Mouse (Mus musculus) ovary, postnatal 36 days (tissue): ENCODE measurements around the gene Oaz1.

Experiments
- DNase-seq: peaks from one replicate; pipeline ENCODE4 v3.0.0; 2022; ENCODE audit warnings: low spot score, mixed read lengths

Gene Oaz1

DNA sequence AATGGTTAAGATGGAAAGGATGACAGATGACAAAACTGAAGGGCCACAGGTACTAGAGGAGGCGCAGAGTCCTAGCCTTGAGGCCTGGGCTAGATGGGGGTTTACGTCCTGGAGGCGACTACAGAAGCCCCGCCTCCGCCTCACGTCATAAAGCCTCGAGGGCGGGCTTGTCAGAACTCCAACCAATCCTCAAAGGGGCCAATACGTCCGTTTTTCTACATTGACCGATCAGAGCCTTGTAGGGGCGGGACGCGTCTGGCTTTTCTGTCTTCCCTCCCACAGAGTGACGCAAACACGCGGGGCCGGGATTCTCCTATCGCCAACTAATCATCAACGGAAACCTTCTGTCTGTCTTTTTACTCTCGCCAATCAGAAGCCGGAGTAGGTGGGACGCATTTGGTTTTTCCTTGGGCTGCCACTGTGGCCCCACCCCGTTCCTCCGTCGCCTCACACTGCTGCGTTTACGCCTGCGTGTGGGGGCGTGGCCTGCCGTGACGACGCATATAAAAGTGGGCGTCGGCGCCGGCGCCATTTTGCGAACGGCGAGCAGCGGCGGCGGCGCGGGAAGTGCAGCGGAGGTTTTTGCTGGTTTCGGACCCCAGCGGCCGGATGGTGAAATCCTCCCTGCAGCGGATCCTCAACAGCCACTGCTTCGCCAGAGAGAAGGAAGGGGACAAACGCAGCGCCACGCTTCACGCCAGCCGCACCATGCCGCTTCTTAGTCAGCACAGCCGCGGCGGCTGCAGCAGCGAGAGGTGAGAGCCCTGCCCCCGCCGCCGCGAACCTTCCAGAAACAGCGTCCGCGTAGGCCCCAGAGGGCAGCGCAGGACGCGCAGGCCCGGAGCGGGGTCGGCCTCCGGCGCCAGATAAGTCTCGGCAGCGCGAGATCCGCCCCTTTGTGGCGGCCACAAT, at the start of gene Oaz1:
Gene Oaz1 (plus strand): TSS at position 506 of the 912 bp plus-strand sequence.
- peak; percentile 96 for DNase-seq

DNA sequence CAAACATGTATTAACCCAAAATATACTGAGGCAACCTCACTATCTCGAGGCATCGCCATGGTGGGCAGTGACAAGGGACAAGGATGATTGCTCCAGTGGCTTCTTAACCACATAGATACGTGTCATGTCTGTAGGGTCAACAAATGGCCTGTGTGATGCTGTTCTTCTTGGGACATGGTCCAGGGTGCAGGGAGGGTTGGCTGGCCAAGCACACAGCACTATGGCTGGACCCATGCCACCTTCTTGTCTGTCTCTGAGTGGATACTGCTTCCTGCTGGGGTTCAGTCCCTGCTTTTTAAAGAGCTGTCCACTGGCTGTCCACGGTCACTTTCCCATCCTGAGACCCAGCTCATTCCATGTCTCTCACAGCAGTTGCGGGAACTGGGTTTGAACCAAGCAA, 49.3 kb upstream of the Oaz1 start:
- no peak for DNase-seq

DNA sequence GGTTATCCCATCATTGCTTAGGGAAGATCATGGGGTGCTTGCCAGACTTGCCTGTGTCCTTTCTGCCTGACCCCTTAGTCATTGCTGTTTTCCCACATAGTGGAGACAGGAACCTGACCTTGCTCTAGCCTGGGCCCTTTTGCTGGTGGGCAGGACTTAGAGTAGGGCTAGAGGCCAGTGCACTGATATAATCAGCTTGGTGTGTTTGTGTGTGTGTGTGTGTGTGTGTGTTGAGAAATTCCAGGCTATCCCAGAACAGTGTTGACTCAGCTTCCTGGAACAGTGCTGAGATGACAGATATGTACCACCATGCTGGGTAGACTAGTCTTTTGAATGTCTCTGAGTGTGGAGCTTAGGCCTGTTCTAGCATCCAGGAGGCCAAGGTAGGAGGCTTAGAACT, 46.9 kb upstream of the Oaz1 start:
- no peak for DNase-seq

DNA sequence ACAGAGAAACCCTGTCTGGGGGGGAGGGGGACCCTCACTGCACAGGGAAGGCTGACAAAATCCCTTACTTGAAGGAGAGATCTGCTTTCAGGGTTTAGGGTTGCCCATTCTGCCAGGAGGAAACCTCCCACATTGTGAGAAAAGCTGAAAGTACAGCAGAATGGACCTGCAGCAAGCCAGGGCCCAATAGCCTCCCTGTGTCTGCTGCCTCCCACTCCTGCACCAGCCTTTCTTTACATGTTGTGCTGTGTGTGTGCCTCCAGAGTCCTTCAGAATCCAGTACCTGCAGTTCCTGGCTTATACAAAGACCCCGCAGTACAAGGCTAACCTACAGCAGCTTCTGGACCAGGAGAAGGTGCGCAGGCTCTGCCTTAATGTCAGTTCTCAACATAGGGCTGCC, 42.2 kb upstream of the Oaz1 start:
- no peak for DNase-seq

DNA sequence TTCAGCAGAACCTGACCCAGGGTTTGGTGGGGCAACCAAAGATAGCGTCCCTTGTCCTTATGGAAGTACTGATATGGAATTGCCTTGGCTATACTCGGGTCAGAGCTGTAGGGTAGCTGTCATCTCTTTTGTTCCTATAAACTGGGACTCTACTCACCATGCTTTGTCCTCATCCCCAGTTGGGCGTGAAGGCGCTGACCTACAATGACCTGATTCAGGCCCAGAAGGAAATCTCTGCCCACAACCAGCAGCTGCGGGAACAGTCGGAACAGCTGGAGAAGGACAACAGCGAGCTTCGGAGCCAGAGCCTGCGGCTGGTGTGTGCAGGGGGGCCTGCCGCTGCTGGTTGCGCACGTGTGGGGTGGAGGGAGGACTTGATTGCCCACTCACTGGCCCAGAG, 41.6 kb upstream of the Oaz1 start:
- no peak for DNase-seq

DNA sequence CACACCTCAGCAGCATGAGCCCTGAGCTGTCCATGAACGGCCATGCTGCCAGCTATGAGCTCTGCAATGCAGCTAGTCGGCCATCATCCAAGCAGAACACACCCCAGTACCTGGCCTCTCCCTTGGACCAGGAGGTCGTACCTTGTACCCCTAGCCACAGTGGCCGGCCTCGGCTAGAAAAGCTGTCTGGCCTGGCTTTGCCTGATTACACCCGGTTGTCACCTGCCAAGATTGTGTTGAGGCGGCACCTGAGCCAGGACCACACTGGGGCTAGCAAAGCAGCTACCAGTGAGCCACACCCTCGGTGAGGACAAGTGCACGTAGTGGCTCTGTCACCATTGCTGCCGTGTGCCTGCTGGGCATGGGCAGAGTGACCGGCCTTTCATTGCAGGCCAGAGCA, 40.5 kb upstream of the Oaz1 start:
- no peak for DNase-seq

DNA sequence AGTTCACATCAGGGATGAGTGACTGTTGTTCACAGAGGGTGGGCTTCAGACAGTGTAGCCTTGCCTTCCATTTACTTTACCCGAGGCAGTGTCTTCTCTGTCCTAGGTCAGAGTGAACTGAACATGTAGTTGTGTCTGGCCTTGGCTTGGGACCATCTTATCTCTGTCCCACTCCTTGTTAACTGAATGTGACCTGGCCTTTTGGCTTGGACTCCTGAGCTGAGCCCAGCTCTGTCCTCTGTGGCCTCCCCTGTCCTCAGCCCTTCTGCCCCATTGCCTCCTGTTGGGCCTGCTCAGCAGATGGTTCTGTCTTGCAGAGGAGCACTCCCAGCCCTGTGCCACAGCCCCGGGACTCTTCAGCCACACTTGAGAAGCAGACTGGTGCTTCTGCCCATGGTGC, 38.9 kb upstream of the Oaz1 start:
- DNase-seq = no peak

DNA sequence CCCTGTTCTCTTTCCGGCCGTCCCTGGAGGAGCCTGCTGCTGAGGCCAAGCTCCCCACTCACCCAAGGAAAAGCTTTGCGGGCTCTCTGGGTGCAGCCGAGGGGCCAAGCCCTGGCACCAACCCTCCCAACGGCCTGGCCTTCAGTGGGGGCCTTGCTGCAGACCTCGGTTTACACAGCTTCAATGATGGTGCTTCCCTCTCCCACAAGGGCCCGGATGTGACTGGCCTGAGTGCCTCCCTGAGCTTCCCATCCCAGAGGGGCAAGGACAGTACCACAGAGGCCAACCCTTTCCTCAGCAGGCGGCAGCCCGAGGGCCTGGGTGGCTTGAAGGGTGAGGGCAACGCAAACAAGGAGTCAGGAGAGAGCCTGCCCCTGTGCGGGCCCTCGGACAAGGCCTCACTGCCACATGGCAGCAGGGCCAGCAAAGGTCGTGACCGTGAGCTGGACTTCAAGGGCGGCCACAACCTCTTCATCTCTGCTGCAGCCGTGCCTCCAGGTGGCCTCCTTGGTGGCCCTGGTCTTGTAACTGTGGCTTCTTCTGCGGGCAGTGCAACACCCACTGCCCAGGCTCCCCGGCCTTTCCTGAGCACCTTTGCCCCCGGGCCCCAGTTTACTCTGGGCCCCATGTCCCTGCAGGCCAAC, 35.6 kb upstream of the Oaz1 start:
- no peak for DNase-seq

DNA sequence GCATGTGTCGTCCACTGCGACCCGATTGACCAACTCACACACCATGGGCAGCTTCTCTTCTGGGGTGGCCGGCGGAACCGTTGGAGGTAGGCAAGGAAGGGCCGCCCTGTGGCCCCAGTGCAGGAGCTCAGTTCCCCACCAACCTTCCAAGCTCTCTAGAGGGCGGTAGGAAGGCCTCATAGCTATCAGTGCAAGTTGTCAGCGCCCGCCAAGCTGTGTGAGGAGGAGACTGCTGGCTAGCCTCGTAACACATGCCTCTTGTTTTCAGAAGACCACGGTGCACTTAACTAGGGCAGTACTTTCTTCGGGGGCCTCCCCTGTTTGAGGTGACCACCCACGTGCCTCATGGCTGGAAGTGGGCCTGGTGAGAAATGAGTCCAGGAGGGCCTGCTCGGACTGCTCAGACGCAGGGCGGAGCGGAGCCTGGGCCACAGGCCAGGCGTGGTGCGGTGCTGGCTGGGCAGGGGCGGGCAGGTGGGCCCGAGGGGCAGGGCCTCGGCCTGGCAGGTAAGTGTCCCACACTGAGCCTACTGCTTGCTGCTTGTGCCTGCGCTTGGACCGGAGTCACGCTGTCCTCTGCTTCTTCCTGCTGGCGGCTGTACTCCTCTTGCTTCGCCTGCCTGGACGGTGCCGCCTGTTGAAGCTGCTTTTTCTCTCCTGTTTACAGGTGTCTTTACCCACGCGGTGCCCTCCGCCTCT, 34.8 kb upstream of the Oaz1 start:
- no peak for DNase-seq

DNA sequence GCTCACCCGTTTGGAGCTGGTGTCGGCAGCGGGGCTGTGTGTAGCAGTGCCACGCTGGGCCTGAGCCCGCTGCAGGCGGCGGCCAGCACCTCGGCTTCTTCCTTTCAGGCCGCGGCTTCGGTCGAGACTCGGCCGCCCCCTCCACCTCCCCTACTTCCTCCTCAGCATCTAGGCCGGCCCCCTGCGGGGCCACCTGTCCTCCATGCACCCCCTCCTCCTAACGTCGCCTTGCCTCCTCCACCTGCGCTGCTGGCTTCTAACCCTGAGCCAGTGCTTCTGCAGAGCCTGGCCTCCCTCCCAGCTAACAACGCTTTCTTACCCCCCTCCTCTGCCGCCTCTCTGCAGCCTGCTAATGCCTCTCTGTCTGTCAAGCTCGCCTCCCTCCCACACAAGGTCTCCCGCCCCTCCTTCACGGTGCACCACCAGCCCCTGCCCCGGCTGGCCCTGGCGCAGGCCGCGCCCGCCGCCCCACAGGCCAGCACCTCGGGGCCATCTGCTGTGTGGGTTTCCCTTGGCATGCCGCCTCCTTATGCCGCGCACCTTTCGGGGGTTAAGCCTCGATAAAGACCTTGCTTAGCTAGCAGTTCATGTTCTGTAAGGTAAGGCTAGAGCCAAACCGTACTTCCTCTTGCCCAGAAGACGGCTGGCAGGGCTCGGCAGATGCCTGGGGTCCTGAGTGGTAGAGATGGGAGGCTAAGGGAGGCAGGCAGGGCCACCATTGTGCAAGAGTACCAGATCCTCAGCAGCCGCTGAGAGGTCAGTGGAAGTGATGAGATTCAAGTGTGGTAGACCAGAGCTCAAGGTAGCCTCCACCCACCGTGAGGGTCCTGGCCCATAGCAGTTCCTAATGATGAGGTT, 34.1 kb upstream of the Oaz1 start:
- peak; percentile 53 for DNase-seq

DNA sequence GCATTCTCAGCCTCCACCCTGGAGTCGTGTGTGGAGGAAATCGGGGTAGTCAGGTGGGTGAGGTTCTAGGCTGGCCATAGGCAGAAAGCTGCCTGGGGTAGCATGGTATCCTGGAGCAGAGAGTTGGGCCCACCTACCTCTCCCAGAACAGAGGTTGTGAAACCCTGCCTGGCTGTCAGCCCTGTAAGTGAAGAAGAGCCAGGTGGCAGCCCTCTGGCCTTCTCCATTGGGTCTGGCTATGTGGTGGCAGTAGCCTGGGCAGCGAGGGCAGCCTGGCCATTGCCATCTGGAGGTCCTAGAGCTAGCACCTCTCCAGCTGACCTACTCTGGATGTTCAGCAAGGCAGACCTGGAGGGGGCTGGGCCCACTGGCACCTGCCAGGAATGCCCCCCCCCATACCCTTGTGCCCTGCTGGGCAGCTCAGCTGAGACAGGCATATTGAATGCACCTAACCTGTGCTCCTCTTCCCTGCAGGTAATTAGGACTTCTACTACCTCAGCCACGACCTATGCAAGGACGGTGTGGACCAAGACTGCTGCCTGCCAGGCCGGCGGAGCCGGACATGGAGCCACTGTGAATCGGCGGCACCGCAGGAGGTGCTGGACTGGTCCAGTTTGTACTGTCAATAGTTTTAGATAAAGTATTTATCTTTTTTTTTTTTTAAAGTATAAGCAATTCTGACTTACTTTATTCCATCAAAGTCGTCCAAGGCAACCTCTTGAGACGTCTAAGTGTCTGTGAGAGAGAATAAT, 33.2 kb upstream of the Oaz1 start:
- DNase-seq = no peak

DNA sequence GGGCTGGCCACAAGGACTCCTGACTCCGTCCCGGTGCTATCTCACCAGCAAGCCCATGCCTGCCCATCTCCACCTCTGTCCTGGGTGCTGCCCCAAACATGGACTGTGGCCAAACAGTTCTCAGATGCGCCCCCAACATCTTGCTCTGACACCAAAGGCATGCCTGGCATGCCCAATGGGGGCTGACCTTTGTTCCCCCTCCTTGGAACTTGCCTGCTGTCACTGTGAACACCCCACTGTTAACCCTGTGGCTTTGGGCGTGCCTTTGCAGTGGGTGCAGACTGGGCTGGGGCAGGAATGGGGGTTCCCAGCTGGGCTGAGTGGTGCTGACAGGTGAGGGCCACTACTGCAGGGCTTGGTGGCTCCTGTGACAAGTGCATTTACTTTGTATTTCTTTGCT, 32.7 kb upstream of the Oaz1 start:
- no peak for DNase-seq

DNA sequence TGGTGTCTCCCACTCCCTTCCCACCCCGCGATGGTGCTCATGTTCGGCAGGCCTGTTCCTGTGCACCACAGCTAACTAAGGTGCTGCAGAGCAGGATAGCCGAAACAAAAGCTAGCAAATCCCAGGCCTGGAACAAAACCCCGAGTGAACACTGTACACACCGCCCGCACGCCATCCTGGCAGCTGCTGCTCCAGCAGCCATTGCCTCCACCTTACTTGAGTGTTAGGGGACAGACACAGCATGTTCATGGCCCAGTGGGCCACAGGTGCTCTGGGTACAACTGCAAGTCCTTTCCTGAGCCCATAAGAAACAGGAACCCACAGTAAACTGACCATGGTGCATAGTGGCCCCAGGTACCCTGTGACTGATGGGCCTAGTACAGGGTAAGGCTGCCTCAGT, 31.7 kb upstream of the Oaz1 start:
- DNase-seq = no peak

DNA sequence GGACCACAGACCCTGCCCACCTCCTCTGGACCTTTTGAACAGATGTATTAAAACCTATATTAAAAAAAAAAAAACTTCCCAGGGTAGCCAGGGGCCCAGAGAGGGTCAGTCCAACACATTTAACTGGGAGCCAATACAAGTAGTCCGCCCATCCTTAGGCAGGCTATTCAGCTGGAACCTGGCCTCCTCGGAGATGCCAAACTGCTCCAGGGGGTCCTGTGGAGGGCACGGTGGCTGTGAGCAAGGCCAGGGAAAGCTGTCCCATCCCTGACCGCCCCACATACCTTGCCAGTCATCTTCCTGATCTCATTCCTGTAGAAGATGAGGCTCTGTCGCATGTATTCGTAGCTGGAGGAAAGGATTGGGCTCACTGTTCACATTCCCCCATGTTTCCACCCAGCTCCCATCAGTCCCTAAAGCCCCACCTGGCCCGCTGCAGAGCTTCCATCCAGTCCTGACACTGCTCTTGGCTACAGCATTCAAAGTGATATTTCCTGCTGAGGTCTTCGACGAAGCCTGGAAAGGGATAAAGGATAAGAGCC, 30.1 kb upstream of the Oaz1 start:
- DNase-seq = no peak

DNA sequence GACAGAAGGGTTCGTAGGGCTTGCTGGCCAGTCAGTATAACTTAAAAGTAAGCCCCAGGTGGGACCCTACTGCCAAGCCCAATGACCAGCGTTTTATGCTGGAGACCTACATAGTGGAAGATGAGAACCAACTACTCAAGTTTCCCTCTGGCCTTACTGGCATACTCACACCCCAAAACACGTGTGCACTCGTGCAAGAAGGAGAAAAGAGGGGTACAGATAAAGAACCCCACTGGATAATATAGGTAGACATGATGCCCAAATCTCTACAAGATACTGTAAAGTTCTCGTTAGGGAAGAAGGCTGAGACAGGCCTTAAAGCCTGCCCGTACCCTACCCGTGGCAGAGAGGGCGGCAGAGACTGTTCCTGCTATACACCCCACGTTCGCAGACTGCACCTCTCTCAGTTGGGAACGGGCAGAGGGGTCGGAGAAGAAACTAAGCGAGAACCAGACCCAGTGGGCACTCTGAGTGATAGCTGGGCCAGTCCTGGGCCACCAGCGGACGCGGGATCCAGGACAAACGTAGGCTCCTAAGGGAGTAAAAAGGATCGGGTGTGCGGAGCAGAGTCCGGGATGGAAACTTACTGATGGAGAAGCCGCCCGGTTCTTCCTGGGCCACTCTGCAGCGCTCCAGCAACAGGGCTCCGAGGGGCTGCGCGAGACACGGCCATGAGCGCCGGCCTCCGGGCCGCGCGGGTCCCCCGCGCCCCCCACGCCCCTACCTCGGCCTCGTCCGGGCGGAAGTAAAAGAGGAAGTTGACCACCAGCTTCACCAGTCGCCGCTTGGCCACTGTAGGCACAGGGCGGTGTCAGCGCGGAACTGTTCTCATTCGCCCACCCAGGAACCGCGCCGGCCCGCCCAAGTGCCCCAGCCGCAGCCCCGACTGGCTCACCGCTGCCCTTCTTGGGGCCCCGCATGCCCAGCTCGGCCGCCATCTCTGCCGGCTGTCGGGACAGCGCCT, 29.0 kb upstream of the Oaz1 start:
- DNase-seq = no peak

DNA sequence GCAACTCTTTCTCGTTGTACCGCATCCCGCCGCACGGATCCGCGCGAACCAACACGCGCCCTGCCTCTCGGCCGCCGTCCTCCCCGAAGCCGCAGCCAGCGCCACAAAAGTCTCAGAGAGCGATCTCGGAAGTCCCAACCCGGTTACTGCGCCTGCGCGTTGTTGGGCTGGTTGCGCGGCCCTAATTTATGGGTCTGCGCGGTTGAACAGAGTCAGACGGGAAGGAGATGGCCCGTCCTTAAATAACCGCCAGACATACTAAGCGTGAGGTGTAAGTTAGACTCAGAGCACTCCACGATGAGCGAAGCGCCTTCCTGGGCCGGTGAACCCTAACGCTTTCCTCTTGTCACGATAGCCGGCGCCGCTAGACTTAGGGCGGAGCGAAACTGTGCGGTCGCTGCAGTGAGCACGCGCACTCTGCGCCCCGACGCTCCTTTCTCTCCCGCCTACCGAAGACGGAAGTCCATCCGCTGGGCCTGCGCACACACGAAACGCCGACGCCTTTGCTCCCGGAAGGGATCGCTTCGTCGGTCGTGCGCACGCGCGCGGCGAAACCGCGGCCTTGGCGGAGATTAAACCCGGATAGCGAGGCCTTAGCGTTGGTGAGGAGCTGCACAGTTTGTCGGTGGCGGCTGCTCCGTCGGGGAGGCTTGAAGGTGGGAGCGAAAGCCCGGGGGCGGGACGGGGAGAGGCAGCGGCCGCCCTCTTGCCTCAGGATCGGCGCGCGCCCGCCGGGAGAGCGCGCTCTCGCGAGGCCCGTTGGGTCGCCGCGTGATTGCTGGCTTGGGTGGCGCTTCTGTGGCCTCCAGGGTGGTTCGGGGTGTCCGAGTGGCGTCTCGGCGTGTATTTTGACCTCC, 28.1 kb upstream of the Oaz1 start, which contains the start of the genes Sf3a2 and Plekhj1:
Gene Sf3a2 (plus strand): TSS at position 49 of the 857 bp plus-strand sequence.
Gene Plekhj1 (minus strand): TSS at position 477 of the 857 bp plus-strand sequence.
- DNase-seq = peak; percentile 93

DNA sequence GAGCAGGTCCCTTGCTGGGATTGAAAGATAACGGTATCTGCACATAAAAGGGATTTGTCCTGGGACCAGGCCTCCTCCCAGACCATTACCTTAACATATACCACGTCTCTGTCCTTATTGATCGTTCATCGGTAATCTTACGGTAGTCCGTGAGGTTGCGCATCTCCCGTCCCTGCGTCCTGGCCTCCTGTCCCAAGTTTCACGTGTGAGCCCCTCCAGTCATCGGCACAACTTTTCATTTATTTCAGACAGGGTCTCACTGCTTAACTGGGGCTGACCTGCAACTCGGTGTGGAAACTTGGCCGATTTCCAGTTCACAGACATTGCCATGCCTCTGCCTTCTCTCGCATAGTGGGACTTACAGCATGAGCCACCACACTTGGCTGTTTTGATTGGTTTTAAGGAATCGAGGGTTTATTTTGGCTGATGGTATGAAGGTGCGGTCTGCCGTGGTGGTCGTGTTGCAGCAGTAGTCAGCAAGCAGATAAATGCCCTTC, 27.3 kb upstream of the Oaz1 start:
- no peak for DNase-seq

DNA sequence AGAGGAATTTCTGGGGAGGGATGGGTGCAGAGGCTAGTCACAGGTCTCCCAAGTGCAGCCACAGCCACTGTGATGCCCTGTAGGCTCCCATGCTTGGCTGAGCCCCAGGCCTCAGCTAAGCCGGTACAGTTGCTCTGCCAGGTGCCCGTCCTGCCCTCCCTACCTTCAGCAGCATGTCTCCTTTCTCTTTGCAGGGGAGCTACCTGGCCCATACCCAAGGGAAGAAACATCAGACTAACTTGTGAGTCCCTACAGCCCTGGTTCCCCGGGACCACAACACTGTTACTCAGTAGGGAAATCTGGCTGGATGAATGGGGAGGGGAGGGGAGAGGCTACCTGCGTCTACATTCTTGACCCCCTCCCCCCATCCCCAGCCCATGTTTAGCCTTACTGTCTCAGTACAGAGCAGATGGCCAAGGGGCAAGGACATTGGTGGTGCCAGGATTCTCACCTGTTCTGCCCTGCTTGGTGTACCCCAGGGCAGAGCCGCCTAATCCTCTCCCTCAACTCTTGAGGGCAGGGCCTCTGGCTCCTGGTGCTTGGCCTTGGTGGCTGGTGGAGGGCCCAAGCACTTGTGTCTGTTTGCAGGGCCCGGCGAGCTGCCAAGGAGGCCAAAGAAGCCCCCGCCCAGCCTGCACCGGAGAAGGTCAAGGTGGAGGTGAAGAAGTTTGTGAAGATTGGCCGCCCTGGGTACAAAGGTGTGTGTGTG, 24.1 kb upstream of the Oaz1 start:
- DNase-seq = no peak
